Mouse (Mus musculus) brain, embryonic 14.5 days (tissue): Measurements from ENCODE around the gene Dusp3. TPM values are rescaled to one million over a fixed set of nuclear protein-coding genes. Genes with fewer than 3 reads are reported as not detected.

Experiments
- DNase-seq: peaks from one replicate; pipeline ENCODE4 v3.0.0-alpha.2; 2011; ENCODE audit warnings: low read depth
- CTCF ChIP-seq: fragments of 200-500 bp; IDR thresholded peaks from 2 replicates; pipeline ENCODE4 v1.5.1; 2012; ENCODE audit warnings: inconsistent platforms, mild to moderate bottlenecking, moderate library complexity, borderline replicate concordance; ENCODE audit not compliant: insufficient read depth, insufficient read length; ENCODE audit errors: extremely low read depth
- POLR2A ChIP-seq: fragments of 200-500 bp; IDR thresholded peaks from 2 replicates; pipeline ENCODE4 v1.6.1; 2012; ENCODE audit warnings: mild to moderate bottlenecking, inconsistent platforms, borderline replicate concordance; ENCODE audit not compliant: poor library complexity, insufficient read depth, insufficient read length, severe bottlenecking; ENCODE audit errors: extremely low read depth
- polyA plus RNA-seq: library from polyadenylated mRNA; depleted of rRNA; stranded (reverse); fragments of >200 nt; gene quantifications from 2 replicates; pipeline ENCODE4 v1.2.3, GENCODE M21; 2012

Gene Dusp3
- polyA plus RNA-seq, 1 experiment: 15.4 TPM

GRCm38 (mm10) chr11:102025991-102026660 lies 39.3 kb upstream of the Dusp3 start:
- TF ChIP-seq CTCF: no peak
- no peak for TF ChIP-seq POLR2A
- DNase-seq: peak; percentile 66

GRCm38 (mm10) chr11:102025354-102025753 lies 38.5 kb upstream of the Dusp3 start:
- no peak for DNase-seq
- TF ChIP-seq POLR2A (no peak), CTCF (no peak)

- TF ChIP-seq POLR2A (no peak), CTCF (no peak)
Measured at GRCm38 (mm10) chr11:102024875-102025274, 38.1 kb upstream of the Dusp3 start.

GRCm38 (mm10) chr11:102024084-102024758 lies 37.4 kb upstream of the Dusp3 start:
- DNase-seq: no peak
- TF ChIP-seq CTCF (no peak), POLR2A (no peak)

More at GRCm38 (mm10) chr11:102024875-102025274, 38.1 kb upstream of the Dusp3 start:
- no peak for DNase-seq

GRCm38 (mm10) chr11:102023406-102023805 lies 36.6 kb upstream of the Dusp3 start:
- no peak for TF ChIP-seq POLR2A
- TF ChIP-seq CTCF: no peak
- no peak for DNase-seq

GRCm38 (mm10) chr11:102021196-102021595 lies 34.4 kb upstream of the Dusp3 start:
- DNase-seq: no peak
- no peak for TF ChIP-seq CTCF
- no peak for TF ChIP-seq POLR2A

- TF ChIP-seq POLR2A: no peak
- no peak for TF ChIP-seq CTCF
- peak; percentile 74 for DNase-seq
Measured at GRCm38 (mm10) chr11:102019736-102020135, 32.9 kb upstream of the Dusp3 start.

- TF ChIP-seq CTCF: no peak
- no peak for TF ChIP-seq POLR2A
Measured at GRCm38 (mm10) chr11:102016136-102016535, 29.3 kb upstream of the Dusp3 start.

GRCm38 (mm10) chr11:102015472-102015871 lies 28.7 kb upstream of the Dusp3 start:
- no peak for DNase-seq
- no peak for TF ChIP-seq CTCF
- no peak for TF ChIP-seq POLR2A

More at GRCm38 (mm10) chr11:102016136-102016535, 29.3 kb upstream of the Dusp3 start:
- DNase-seq: no peak

- TF ChIP-seq POLR2A (no peak), CTCF (no peak)
- DNase-seq: no peak
Measured at GRCm38 (mm10) chr11:102013201-102013600, 26.4 kb upstream of the Dusp3 start.

GRCm38 (mm10) chr11:102011510-102011909 lies 24.7 kb upstream of the Dusp3 start:
- TF ChIP-seq POLR2A (no peak), CTCF (no peak)
- DNase-seq: no peak
